Mouse (Mus musculus) ES-Bruce4 (cell line): ENCODE results near the gene Zbtb25.

ENCODE experiments used
- CTCF ChIP-seq: IDR thresholded peaks from one replicate; pipeline ENCODE4 v1.8.1; 2011; ENCODE audit warnings: low read depth, low read length
- EP300 ChIP-seq: IDR thresholded peaks from 2 replicates; pipeline ENCODE4 v1.6.1; 2011; ENCODE audit warnings: low read depth, low read length; ENCODE audit not compliant: insufficient read depth
- POLR2A ChIP-seq: IDR thresholded peaks from one replicate; pipeline ENCODE4 v1.8.1; 2011; ENCODE audit warnings: low read length; ENCODE audit not compliant: insufficient read depth

GRCm38 (mm10) chr12:76388794-76389193, 19.4 kb upstream of the Zbtb25 start:
- TF ChIP-seq CTCF (no peak), POLR2A (no peak), EP300 (no peak)
